Mouse (Mus musculus) ovary, postnatal 36 days (tissue): Measurements from ENCODE around the gene Susd1.
A peak's percentile ranks its signal among the peaks of the same experiment; 100 is the strongest.
"Not testable (repeated sequence)": the region's sequence is repeated elsewhere in the genome, so short reads cannot be mapped to it uniquely, and the experiment has no call there.

Experiments
- DNase-seq: peaks from one replicate; pipeline ENCODE4 v3.0.0; 2022; ENCODE audit warnings: low spot score, mixed read lengths

The Susd1 gene

DNA sequence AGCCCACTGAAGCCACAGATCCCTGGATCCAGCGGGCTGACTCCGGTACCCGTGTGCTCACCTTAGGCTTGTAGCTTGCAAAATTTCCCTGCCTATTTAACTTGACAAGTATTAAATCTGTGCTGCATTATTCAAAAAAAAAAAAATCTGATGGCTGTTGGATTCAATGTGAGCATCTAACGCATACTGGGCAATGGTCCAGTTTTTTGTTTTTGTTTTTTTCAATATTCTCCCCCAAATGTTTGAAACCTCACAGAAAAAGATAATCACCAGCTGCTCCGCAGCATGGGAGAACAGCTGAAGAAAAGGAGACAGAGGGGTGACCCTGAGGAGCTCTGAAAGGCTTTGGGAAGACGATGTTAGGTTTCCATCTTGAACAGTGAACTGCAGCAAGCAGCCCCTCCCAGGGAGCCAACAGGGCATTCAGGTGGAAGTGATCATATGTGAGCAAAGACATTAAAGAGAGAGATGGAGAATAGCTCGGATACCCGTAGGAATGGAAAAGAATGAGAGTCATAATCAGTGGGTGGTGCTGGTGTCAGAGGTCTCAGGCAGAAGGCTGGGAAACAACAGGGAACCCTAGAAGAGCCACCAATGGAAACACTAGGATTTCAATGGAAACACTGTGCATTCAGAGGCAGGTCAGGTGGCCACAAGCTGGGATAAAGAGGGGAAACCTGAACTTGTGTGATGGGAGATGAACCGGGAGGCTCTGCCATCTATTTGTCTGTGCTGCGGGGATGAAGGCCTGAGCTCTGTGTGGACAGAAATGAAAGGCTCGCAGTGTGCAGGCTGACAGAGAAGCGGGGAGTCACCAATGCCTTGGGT is 117.0 kb downstream of the Susd1 start:
- DNase-seq: no peak

DNA sequence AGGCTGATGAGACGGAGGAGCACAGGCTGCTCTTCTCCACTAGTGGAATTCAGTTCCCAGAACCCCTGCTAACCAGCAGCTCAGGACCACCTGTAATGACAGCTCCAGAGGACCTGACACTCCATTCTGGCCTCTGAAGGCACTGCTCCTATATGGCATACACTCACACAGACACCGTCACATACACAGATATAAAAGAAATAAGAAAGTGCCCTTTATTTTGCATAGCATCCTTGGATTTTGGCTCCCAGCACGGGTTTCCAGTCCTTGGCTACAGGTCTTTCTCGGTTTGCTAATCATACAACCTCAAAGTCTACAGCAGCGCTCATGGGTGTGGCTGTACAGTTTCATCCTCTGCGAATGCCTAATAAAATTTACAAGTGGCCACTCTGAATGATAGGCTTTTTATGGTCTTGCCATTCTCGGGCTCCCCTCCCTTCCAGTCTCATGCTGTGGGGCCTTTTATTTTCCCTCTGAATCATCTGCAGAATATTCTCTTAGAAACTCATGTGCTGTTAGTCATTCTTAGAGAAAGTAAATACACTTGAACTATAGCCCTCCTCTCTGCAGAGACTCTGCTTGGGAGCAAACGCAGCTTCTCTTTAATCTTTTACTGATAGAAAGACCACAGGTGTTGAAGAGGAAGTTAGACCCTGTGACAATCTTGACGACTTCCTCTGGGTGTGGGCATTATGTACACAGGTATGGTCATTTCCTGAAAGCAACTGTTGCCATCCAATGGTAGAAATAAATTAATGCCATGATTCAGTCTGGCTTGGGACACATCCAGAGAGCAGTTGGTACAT is 119.1 kb downstream of the Susd1 start:
- DNase-seq: no peak

DNA sequence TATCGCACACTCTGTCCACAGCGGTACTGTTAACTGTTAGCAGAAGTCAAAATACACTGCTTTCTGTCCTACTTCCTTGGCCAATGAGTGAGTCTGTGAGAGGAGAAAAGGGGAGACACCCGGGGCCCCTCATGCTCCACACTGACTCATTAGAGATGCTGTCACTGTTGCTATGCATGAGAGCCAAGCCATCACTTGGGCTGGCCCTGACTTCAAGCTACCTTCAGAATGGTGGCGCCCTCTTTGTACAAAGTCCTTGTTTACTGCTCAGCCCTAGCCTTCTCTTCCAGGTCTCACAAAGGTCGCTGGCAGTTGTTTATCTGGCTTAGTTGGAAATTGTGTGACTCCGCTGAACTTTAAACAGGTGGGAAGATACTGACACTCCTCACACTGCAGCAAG is 119.8 kb downstream of the Susd1 start:
- no peak for DNase-seq

DNA sequence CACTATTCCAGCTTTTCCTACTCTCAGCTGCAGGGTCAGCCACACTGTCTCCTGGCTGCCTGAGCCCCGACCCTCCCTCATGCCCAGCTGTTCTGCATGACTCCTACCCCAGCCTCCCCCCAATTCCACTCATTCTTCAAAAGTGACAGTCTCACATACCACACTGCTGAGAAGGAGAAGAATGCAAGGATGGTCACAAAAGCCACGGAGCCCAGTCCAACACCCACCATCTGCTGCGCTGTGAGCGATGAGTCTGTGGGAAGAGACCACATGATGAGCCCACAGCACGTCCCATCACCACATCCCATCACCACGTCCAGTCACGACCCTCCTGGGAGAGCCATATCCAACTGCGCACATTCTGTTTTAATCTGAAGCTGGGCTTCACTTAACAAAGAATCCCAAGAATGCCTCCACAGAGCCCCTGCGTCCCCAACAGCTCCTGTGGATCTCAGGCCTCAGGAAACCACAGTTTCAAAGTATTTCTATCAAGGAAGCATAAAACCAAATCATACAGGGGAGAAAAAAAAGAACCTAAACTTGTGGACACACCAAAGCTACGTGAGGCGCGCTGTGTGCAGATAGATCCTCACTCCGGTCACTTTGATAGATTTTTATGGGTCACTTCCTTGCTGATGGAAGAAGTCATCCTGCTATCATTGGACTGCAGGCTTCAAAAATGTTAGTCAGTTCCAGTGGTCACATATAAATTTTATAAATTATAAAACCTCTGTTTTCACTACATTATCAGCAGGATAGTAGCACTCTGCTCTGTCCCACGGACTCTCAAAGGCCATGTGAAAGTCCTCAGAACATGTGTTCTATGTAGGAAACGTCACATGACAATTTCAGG is 122.7 kb downstream of the Susd1 start:
- no peak for DNase-seq

DNA sequence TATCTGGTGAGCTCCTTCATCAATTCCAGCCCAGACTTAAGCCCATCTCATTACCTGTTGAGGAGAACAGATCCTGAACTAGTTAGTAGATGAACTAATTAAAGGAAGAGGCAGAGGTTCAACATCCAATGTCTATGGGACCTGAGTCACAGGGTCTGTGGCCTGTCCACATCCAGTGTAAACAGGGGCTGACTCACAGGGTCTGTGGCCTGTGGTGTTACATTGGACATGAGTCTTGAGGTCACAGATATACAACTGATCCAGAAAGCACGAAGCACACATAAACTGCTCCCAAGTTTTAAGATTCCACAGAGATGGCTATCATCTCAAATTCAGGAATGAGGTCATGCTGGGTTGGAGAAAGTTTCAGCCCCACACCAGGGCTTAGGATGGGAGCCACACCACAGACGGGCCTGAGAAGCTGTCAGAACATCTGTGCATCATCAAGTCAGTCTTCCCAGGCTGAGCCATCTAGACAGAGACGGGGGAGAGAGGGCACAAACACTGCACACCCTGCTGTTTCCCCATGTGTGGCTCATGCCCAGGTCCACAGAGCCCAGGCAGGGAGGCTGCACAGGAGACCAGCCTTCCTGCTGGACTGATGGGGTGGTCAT is 123.4 kb downstream of the Susd1 start:
- no peak for DNase-seq

DNA sequence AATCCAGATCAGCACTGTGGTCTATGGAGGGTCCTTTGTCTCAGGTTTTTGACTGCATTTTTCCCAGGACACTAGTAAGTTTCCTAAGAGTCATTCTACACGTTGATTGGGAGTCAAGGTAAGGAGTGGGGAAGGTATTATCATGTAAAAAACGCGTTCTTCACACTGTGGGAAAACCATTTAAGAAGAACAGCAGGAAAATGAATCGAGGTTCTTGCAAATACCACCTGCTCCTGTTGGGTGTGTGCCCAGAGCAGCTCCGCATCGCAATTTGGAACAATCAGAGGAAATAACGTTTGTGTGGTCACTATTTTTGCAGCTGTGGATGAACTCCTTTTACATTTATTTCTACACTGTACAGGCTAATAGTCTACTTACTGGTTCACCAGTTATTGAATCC is 125.5 kb downstream of the Susd1 start:
- no peak for DNase-seq

DNA sequence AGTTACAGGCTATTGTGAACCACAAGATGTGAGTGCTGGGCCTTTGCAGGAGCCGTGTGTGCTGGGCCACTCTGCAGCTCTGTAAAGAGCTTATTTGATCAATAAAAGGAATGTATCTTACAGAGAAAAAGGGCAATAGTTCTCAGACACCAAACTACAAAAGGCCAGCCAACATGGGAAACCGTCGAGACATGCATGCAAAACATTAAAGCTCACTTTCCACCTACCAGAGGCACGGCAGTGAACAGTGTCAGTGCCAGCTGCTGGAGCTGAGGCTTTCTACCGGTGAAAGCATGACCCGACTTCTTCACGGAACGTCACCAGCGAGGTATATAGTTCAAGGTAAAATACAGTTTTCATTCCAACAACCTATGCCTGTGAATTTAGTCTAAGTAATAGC is 127.8 kb downstream of the Susd1 start:
- no peak for DNase-seq

DNA sequence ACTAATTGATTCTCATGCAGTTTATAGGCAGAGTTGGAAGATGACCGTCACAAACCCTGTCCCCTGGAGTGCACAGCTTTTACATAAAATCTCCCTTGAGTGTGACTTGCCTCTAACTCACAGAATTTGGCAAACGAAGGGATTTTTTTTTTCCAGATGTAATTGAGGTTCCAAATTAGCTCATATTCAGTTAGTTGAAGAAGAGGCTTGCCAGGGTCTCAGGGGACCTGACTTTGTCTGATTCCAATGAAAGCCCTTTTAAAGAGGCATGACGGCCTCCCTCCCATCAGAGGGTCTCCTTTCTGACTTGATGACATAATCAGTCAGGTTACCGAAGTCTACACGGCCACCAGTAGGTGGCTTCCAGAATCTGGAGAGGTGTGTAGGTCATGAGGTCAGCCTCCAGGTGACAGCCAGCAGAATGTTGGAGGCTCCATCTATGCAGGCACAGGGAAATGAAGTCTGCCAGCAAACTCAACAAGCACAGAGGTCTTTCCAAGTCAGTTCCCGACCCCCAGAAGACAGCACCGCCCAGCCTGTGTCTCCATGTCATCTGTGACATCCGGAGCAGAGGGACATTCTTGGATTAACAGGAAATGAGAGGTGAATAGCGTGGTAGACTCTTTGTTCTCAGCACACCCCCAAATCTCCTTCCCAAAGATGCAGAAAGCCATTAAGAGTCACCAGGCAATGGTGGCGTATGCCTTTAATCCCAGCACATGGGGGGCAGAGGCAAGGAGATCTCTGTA is 130.4 kb downstream of the Susd1 start:
- no peak for DNase-seq

DNA sequence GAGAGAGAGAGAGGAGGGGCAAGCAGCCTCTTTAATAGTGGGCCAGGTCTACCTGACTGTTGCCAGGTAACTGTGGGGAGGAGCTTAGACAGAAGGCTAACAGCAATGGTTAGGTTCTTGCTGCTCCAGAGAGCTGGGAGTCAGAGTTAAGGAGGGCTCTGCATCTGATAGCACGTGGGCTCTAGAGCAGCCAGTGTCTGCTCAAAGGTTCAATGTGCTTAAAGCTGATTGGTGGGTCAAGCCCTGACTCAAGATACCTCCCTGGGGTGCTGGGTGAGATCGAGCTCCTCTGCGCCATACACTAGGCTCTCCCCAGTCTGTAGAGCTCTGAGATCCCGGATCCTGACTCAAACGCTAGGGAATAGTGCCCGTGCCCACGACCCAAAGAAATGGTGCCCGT is 136.0 kb downstream of the Susd1 start:
- no peak for DNase-seq

DNA sequence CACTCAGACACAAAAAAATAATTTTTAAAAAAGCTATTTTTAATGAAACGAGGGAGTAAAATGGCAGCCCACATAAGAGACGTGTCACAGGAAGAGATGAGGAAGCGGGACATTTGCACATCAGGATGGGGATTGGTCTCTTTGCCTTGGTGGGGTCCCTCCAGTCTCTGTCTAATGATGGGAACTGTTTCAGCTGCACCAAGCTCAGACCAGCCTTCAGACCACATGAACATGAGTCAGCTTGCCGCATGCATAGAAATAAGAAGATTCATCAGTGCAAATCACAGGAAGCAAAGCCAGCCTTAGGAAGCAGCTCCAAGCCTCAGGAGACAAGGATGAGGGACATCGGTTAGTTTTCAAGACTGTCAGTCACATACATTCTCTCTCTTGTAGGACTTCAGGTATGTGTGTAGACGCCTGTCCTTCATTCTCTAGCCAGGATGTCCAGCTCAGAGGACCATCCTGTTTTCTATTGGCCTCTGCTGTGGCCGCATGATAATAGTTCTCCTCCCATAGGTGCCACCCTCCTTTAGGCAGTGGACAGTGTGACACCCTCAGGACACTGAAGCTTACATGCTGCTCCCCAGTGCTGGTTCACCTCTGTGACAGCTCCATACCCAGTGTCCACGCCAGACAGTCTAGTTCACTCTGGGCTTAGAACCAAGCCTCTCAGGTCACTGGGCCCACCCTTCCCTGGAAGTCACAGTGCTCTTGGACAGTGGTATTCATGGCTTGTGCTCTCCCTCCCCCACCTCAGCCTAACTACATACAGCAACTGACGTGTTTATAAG is 137.2 kb downstream of the Susd1 start:
- no peak for DNase-seq

DNA sequence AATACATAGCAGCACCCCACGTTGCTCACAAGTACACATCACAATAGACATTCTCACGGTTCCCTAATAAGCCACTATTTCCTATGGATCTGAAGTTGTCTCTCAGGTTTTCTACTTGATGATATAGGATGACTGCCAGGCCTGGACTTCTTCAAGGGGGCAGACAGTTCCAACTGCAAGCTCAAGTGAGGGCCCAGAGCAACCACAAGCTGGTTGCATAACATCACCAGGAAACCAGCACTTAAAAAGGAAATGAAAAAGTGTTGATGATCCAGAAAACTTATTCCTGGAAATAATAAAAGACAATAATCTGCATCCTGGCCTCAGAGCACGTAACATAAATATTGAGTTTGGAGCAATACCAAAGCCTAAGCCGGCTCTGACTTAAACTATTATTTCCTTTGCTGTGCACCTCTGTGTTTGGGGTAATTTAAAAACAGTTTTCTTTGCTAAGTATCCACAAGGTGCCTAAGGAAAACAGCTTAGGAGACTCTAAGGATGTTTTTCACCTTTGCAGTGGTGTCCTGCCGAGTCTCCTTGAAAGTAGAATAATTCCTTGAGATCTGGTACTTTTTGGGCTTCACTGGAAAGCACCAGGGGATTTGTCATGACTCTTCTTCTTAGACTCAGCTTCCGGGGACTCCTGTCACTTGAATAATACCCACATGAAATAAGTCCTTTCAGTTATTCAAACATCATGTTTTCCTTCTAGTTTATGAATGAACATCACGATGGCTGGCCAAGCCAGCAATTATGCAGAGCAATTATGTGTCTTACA is 139.5 kb downstream of the Susd1 start:
- DNase-seq: no peak

DNA sequence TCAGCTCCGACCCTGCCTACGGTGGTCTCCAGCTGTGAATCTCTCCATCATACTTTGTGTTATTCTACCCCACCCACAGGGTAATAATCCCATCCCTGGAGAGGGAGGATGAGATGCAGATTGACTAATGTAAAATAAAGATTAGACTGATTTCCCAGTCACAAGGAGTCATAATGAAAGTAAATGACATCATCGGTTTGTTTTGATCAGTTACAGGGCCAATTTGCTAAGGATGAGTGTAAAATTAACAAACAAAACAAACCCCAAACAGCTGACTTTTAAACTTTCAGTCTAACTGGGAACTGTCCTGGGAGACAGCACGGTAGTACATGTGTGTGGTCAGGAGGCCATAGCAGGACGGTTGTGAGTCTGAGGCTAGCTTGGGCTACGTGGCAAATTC is 143.3 kb downstream of the Susd1 start:
- no peak for DNase-seq

DNA sequence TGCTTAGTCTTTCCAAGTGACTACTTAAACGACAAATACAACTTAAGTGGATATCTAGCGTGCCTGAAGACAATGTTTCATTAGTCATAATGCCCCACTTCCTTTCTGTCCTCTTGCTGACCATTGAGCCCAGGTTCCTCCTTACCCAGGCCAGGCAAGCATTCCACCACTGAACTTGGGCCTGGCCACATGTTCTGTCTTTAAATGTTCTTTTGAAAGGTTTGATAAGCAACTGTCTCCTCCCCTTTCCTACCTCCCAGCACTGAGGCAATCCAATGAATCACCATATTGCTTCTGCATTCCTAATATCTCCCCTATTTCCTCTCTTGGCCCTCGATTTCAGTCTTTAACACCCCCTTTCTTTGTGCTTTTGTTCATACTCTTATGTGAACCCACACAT is 143.8 kb downstream of the Susd1 start:
- no peak for DNase-seq

DNA sequence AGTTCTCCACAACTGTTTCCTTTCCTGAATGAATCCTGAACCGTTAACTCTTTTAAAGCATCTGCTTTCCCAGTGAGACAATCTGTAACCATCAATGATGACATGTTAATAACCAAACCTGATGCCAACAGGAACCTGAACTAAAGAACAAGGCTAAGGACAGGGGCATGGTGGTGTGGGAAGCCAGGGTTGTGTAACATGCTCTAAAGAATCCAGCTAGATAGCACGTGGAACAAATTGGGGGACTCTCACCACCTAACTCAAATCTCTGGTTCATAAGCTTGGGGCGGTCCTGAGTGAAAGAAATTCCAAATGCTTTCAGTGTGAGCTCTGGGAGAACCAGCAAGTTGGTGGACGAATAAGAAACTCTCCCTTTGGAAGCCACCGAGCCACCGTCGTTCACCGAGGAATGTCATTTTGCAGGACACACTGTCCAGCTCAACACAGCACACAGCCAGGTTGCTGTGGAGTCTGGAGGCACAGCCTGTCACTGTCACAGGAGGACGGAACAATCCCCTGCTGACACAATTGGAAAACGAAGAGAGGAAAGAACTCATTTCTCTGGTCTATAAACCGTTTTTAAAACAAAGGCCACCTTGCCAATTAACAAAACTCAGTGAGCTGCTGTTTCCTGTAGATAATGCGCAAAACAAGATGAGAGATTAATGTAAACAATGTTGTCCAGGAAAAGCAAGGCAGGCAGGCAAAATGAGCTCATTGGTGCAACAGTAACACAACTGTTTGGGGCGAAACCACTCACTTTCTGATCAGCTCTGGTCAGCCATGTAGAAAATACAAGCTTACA is 146.3 kb downstream of the Susd1 start:
- no peak for DNase-seq

DNA sequence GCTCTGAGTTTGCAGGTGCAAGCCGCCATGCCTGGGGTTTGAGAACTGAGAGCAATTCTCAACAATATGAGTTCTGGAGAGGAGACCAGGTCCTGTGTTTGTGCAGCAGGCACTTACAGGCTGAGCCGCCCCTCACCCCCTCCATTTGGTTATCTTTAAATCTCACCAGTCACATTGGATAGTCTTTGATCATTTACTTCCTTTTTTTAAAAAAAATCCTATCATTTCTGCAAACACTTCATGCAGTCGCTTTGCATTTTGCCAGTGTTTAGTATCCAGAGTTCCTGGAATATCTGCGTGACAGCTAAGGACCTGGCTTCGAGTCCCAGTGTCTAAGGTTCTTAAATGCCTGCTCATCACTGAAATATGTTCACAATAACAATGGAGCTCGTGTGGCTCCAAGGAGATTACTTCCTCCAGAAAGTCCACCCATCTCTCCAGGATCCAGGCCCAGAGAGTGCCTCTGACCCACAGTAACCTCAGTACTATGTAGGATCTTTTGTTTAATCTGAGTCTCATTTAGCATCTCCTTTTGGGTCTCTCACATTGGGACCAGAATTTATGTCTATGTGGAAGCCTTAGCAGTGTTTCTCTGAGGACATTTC is 147.4 kb downstream of the Susd1 start:
- no peak for DNase-seq

DNA sequence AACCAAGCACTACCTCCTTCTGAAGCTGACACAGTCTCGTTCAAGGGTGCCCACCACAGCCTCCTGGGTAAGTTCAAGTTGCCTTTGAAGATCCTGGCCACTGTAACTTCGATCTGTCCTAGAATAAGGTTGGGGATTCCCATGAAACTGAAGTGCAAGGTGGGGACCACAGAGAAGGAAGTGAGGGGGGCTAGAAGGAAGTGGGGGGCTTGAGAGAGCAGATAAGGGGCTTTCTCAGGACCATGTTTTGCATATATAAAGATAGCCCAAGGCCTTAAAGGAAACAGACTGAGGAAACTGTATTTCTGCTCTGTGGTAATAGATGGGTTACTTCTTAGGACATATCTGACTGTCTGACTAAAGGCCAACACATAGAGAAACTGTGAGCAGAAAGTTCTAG is 151.3 kb downstream of the Susd1 start:
- DNase-seq: no peak

DNA sequence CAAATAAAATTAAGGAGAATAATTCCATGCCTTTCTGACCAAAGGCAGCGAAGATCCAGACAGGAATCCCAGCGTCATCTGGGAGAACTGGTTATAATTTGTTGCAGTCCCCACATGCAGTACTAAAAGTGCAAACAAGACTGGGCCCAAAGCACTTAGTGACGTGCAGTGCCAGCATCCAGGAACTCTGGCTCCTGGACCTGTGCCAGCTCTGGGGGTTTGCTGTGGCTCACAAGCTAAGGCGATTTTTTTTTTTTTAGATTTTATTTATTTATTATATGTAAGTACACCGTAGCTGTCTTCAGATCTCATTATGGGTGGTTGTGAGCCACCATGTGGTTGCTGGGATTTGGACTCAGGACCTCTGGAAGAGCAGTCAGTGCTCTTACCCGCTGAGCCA is 152.1 kb downstream of the Susd1 start:
- DNase-seq: not testable (repeated sequence)

DNA sequence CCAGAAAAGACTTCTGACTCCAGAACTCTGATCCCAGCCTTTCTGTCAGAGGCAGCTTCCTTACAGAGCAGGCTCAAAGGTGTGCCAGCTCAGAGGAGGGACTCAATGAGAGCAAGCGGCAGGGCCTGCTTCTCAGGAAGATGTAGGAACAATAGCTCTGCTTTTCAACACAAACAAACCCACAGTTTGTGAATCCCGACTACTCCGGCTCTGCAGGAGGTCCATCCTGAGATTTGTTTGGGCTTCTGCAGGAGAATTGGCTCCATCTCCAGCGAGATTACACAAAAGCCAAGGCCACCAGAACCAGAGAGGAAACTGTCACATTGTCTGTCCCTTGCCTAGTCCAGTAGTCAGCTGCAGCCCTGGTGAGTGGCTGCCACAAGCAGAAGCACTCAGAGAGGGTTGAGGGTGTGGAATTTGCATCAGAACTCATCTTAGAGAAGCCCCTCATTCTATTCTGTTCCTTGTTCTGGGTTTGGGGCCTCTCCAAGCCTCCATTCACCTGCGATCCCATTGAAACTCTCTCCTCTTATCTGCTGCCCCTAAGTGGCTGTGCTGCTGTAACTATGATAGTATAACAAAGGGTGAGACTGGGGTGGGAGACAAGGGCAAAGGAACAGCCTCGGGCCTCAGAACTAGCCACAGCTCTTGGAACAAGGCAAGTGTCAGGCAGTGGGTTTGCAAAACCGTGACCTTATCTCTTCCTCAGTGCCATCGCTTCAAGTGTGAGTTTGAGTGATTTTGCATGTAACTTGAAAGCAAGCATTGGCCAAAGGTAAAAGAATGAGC is 155.5 kb downstream of the Susd1 start:
- DNase-seq: peak; percentile 13
